Mouse (Mus musculus) heart, embryonic 11.5 days (tissue): Measurements from ENCODE around the gene Gm11639. TPM values are rescaled to one million over a fixed set of nuclear protein-coding genes. Genes with fewer than 3 reads are reported as not detected.
A peak's percentile ranks its signal among the peaks of the same experiment; 100 is the strongest.

Source experiments
- ATAC-seq: fragments of 200-750 bp; cut with Nextera tagmentation; replicated peaks from 2 replicates; pipeline ENCODE4 v1.8.0; 2017; ENCODE audit warnings: moderate library complexity; ENCODE audit not compliant: insufficient number of reproducible peaks, low FRiP score, low TSS enrichment
- H3K27ac ChIP-seq: fragments of 300-500 bp; sonication (generic); 2 replicates; pipeline ENCODE4 v1.5.1; 2014; ENCODE audit warnings: mild to moderate bottlenecking, low read depth, low read length
- H3K27me3 ChIP-seq: fragments of 300-500 bp; sonication (generic); 2 replicates; pipeline ENCODE4 v1.6.1; 2014; ENCODE audit warnings: mild to moderate bottlenecking, low read length, mixed read lengths; ENCODE audit not compliant: control insufficient read depth, insufficient read depth
- H3K36me3 ChIP-seq: fragments of 300-500 bp; sonication (generic); 2 replicates; pipeline ENCODE4 v1.6.1; 2014; ENCODE audit warnings: mild to moderate bottlenecking, low read length, moderate library complexity, mixed read lengths; ENCODE audit not compliant: control insufficient read depth, insufficient read depth
- H3K4me1 ChIP-seq: fragments of 300-500 bp; sonication (generic); 2 replicates; pipeline ENCODE4 v1.6.1; 2014; ENCODE audit warnings: low read length; ENCODE audit not compliant: control insufficient read depth, insufficient read depth
- H3K4me2 ChIP-seq: fragments of 300-500 bp; sonication (generic); 2 replicates; pipeline ENCODE4 v1.6.1; 2014; ENCODE audit warnings: mild to moderate bottlenecking, moderate library complexity
- H3K4me3 ChIP-seq: fragments of 300-500 bp; sonication (generic); 2 replicates; pipeline ENCODE4 v1.5.1; 2014; ENCODE audit warnings: low read depth, low read length
- H3K9ac ChIP-seq: fragments of 300-500 bp; sonication (generic); 2 replicates; pipeline ENCODE4 v1.6.1; 2014; ENCODE audit warnings: mild to moderate bottlenecking, low read depth, low read length, moderate library complexity
- H3K9me3 ChIP-seq: fragments of 300-500 bp; sonication (generic); replicated peaks from 2 replicates; pipeline ENCODE4 v1.6.1; 2016; ENCODE audit warnings: low read length; ENCODE audit not compliant: control insufficient read depth
- WGBS: fragments of 180-500 bp; shearing (Covaris S2); extraction: QIAGEN DNeasy Blood & Tissue Kit; methylation state at CpG from one replicate; pipeline ENCODE4 v1.1.7; 2014; ENCODE audit not compliant: insufficient replicate concordance; 5-methylcytosine and 5-hydroxymethylcytosine counted together
- polyA plus RNA-seq: library from polyadenylated mRNA; unstranded; fragments of >200 nt; fragmentation: Nextera tagmentation; extraction: Ambion mirVana; gene quantifications from 2 replicates; pipeline ENCODE4 v1.2.1, GENCODE M21; 2014

The Gm11639 gene
- polyA plus RNA-seq, 1 experiment from 2014 or later: 0.03 TPM

DNA sequence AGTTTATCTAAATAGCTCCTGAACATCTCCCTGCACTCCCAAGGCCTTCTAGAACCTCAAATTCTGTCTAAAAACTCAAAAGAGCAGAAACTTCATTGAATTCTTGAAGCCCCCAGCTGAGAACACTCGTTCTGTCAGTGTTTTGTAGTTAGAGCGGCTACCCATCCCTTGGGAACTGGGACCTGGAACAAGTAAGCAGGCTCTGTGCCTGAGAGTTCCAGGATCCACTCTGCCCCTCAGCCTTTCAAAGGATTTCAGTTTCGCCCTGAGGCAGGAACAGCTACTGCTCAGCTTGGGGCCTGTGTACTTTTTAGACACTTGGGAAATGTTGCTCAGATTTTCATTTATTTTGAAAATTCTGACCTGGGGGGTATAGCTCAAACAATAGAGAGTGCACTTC, 461.1 kb downstream of the Gm11639 start, which contains the start of gene Gm10842:
Gene Gm10842, plus strand, starts transcription at position 301 of the 400 bp plus-strand sequence.
- Histone ChIP-seq H3K27me3 (no peaks in the 10 kb centered on the region), H3K4me3 (no peak within 1 kb of the TSS), H3K9ac (no peak within 1 kb of the TSS), H3K27ac (no peak within 1 kb of the TSS), H3K4me1 (no peaks in the 10 kb centered on the region; the same call in 1 of the 2 replicates), H3K9me3 (no peaks in the 10 kb centered on the region), H3K4me2 (no peak within 1 kb of the TSS), H3K36me3 (no peaks in the 10 kb centered on the region)
- ATAC-seq: no peak
- 75% methylated on average over 3 of the region's 3 CpGs for WGBS

DNA sequence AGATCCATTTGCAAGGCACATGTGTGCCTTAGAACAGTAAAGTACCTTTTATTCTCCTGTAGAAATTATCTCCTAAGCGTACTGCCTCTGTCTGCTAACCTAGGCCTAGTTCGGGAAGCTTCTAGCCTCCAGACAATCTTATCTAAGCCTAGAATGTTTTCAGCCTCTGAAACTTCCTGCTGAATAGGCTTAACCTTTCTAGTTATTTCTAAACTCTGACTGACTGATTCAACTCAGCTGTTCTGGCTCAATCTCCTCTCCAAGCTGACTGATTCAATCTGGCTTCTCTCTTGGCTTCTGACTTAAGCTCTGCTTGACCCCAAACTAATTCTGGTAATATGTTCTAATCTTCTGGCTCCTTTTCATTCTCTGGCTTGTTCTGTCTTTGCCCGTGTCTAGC, 463.8 kb downstream of the Gm11639 start:
- Histone ChIP-seq H3K9me3 (no peaks in the 10 kb centered on the region), H3K27ac (no peak overlapping the region), H3K36me3 (no peaks in the 10 kb centered on the region), H3K27me3 (no peaks in the 10 kb centered on the region), H3K4me2 (no peak overlapping the region), H3K9ac (no peak overlapping the region), H3K4me1 (peaks cover 13% of the 10 kb centered on the region), H3K4me3 (no peak overlapping the region)
- 37% methylated on average over 3 of the region's 3 CpGs for WGBS
- no peak for ATAC-seq

DNA sequence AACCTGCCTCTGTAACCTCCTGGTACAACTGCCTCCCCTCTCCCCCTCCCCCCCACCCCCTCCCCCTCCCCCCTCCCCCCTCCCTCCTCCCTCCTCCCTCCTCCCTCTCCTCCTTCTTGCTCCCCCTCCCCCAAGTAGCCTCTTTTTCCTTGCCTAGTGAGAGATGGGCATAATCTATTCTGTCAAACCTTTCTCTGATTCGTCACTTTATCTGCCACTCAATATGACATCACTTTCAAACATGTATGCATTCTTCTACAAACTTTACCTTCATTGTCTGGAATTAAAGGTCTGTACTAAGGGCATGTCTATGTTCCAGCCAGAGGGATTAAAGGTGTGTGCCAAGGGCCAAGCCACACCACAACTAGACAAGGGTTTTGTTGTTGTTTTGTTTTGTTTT, 464.3 kb downstream of the Gm11639 start:
- 67% methylated on average over 1 of the region's 1 CpGs for WGBS
- no peak overlapping the region for H3K27ac ChIP-seq
- no peak overlapping the region for H3K4me2 ChIP-seq
- H3K27me3 ChIP-seq: no peaks in the 10 kb centered on the region
- no peak for ATAC-seq
- no peak overlapping the region for H3K4me3 ChIP-seq
- no peaks in the 10 kb centered on the region for H3K9me3 ChIP-seq
- no peak overlapping the region for H3K9ac ChIP-seq
- H3K4me1 ChIP-seq: peaks cover 13% of the 10 kb centered on the region
- no peaks in the 10 kb centered on the region for H3K36me3 ChIP-seq

DNA sequence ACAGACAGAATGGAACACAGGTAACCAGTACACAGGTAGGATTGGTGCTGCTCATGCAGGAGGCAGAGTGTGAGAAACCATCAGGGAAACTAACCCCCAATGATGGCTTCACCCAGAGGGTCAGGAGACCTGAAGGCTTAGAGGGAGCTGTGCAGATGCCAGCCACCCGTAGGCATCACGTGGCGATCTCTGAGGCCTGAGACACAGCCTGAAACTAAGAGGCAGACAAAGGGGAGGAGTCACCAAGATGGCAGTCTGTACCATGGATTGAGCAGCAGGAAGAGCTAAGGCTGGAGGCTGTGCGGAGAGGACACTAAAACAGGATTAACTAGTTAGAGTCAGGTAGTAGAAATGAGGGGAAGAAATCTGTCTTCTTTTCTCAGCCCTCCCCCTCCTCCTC, 465.2 kb downstream of the Gm11639 start:
- no peak overlapping the region for H3K4me2 ChIP-seq
- H3K27ac ChIP-seq: no peak overlapping the region
- no peak overlapping the region for H3K9ac ChIP-seq
- no peaks in the 10 kb centered on the region for H3K36me3 ChIP-seq
- no peaks in the 10 kb centered on the region for H3K27me3 ChIP-seq
- no peaks in the 10 kb centered on the region for H3K9me3 ChIP-seq
- no peak for ATAC-seq
- no peak overlapping the region for H3K4me3 ChIP-seq
- 63% methylated on average over 4 of the region's 4 CpGs for WGBS
- H3K4me1 ChIP-seq: peaks cover 13% of the 10 kb centered on the region

DNA sequence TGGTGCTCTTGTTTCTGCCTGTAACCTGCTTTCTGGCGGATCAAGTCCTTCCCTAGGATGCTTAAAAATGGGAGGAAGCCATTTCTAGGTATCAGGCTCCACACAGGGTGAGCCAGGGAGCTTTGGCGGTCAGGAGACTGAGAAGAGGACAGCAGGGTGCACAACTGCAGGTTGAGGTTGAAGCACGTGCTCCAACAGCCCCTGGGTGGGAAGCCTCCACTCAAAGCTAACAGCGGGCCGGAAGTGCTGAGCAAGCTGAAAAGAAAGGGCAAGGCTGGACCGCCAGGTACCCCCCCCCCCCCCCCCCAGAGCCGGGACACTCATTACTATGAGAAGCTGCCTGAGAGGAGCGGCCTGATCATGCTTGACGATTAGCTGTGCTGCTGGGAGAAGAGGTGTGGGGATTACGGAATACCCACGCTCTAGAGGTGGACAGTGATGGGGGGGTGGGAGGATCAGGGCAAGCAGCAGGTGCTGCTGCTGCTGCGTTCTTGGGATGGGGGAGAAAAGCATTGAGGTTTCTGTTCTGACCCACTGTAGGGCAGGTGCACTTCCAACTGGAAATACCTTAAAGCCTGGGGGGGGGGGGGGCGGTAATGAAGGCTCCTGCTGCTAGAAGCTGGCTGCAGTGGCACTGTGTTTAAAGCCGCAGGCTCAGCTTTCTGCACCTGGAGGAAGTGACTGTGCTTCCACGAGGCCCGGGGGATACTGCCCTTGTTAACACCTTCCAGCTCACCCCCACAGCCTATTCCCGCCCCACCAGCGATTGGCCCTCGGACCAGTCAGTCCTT, 465.9 kb downstream of the Gm11639 start:
- ATAC-seq: no peak
- Histone ChIP-seq H3K4me1 (peaks cover 13% of the 10 kb centered on the region), H3K36me3 (no peaks in the 10 kb centered on the region), H3K4me3 (no peak overlapping the region), H3K27me3 (no peaks in the 10 kb centered on the region), H3K9me3 (no peaks in the 10 kb centered on the region), H3K9ac (no peak overlapping the region), H3K4me2 (peak overlapping the region; percentile 41), H3K27ac (no peak overlapping the region)
- WGBS: 20% methylated on average over 18 of the region's 19 CpGs

DNA sequence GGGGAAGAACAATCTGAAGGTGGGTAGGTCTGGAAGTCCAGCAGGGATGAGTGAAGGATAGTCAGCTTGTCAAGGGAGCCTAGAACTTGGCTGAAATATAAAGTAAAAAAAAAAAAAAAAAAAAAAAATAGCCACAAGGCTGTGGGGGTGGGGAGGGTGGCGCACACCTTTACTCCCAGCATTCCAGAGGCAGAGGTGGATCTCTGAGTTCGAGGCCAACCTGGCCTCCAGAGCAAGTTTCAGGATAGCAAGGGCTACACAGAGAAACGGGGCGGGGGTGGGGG, 466.5 kb downstream of the Gm11639 start:
- WGBS: 61% methylated on average over 2 of the region's 4 CpGs
- no peak overlapping the region for H3K4me3 ChIP-seq
- H3K4me1 ChIP-seq: peaks cover 13% of the 10 kb centered on the region

DNA sequence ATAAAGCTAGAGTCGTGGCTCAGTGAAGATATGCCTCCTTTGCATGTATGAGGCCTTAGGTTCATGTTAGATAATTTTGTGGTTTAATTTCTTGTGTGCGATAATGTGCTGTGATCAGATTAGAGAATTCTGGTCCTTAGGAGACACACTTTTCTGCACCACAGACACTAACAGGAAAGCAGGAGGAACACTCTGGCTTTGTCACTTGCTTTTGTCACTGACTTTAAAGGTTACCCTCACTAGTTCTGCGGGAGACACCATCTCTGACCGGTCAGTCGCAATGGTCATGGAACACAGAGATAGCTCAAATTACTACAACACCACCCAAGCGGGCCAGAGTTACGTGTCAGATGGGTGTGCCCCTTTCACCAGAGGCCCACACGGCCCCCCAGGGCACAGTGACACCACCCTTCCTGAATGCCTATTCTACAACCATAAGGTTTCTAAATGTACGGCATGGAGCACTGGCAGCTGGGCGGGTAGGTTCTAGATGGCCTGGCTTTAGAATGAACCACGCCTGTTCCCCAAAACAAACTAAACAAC, 466.9 kb downstream of the Gm11639 start:
- no peak for ATAC-seq
- H3K9ac ChIP-seq: no peak overlapping the region
- H3K36me3 ChIP-seq: no peaks in the 10 kb centered on the region
- no peak overlapping the region for H3K4me3 ChIP-seq
- H3K4me2 ChIP-seq: no peak overlapping the region
- no peaks in the 10 kb centered on the region for H3K27me3 ChIP-seq
- no peaks in the 10 kb centered on the region for H3K9me3 ChIP-seq
- WGBS: 68% methylated on average over 11 of the region's 11 CpGs
- no peak overlapping the region for H3K27ac ChIP-seq
- H3K4me1 ChIP-seq: peaks cover 13% of the 10 kb centered on the region

More for the DNA sequence above, 466.5 kb downstream of the Gm11639 start:
- H3K9ac ChIP-seq: no peak overlapping the region
- ATAC-seq: no peak
- no peaks in the 10 kb centered on the region for H3K27me3 ChIP-seq
- no peak overlapping the region for H3K27ac ChIP-seq
- peak overlapping the region; percentile 41; the same call in 1 of the 2 replicates for H3K4me2 ChIP-seq
- no peaks in the 10 kb centered on the region for H3K9me3 ChIP-seq
- H3K36me3 ChIP-seq: no peaks in the 10 kb centered on the region

DNA sequence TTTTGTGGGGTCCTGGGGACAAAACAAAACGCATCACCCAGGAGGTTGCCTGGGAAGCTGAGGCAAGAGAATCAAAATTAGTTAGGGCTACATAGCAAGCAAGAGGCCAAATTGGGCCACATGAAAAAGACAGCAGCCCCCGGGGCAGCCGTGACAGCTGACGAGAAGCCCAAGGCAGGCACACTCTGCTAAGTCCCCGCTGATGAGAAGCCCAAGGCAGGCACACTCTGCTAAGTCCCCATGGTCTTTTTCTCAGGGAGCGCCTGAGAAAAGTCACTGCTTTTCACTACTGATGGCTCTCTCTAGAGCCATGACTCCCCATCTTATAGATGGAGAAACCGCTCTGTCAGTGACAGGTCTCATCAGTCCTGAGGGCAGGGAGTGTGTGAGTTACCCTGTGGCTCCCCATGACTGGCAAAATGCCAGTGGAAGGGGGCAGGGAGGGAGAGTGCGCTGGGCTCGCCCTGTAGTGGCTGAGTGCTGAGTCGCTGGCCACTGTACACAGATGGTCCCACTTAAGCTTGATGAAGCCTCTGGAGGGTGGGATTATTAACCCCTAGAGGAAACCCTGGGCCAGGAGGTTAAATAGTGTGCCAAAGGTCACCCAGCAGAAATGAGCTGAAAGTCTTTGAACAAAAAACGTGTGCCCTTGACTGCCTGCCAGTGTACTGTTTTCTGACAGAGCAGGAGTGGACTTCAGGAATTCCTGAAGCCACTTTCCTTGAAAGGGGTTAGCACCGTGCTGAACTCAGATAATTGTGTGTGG, 467.7 kb downstream of the Gm11639 start:
- ATAC-seq: peak; percentile 82
- 28% methylated on average over 12 of the region's 12 CpGs for WGBS
- H3K9me3 ChIP-seq: no peaks in the 10 kb centered on the region
- peak overlapping the region; percentile 45 for H3K4me2 ChIP-seq
- peaks cover 13% of the 10 kb centered on the region for H3K4me1 ChIP-seq
- no peaks in the 10 kb centered on the region for H3K27me3 ChIP-seq
- no peaks in the 10 kb centered on the region for H3K36me3 ChIP-seq
- peak overlapping the region; percentile 52 for H3K27ac ChIP-seq
- H3K4me3 ChIP-seq: no peak overlapping the region; the same call in 1 of the 2 replicates
- 0 out of 2 replicates have a peak overlapping the region, but pooled peaks have one; percentile 22 for H3K9ac ChIP-seq
